Mouse (Mus musculus) midbrain, postnatal 0 days (tissue): ENCODE measurements around the gene Cd200r3. TPM values are rescaled to one million over a fixed set of nuclear protein-coding genes. Genes with fewer than 3 reads are reported as not detected.

Source experiments
- ATAC-seq: fragments of 200-750 bp; cut with Nextera tagmentation; 2 replicates; pipeline ENCODE4 v1.8.0; 2017; ENCODE audit warnings: moderate number of reproducible peaks, mild to moderate bottlenecking, moderate TSS enrichment, moderate library complexity; ENCODE audit not compliant: low FRiP score
- DNase-seq: peaks from one replicate; pipeline ENCODE4 v3.0.0-alpha.2; 2015; ENCODE audit warnings: low spot score
- H3K27ac ChIP-seq: fragments of 300-500 bp; sonication (generic); 2 replicates; pipeline ENCODE4 v1.5.1; 2014; ENCODE audit warnings: low read depth, mild to moderate bottlenecking, low read length, mixed read lengths
- H3K27me3 ChIP-seq: fragments of 300-500 bp; sonication (generic); 2 replicates; pipeline ENCODE4 v1.6.1; 2014; ENCODE audit warnings: low read length, control low read depth, mixed read lengths; ENCODE audit not compliant: insufficient read depth
- H3K36me3 ChIP-seq: fragments of 300-500 bp; sonication (generic); 2 replicates; pipeline ENCODE4 v1.6.1; 2014; ENCODE audit warnings: low read length, control low read depth, mixed read lengths; ENCODE audit not compliant: insufficient read depth
- H3K4me1 ChIP-seq: fragments of 300-500 bp; sonication (generic); 2 replicates; pipeline ENCODE4 v1.6.1; 2014; ENCODE audit warnings: mild to moderate bottlenecking, control low read depth, antibody characterized with exemption, low read length, mixed read lengths; ENCODE audit not compliant: insufficient read depth
- H3K4me2 ChIP-seq: fragments of 300-500 bp; sonication (generic); 2 replicates; pipeline ENCODE4 v1.6.1; 2014; ENCODE audit warnings: low read depth, mild to moderate bottlenecking, low read length, mixed read lengths; ENCODE audit not compliant: poor library complexity, severe bottlenecking
- H3K4me3 ChIP-seq: fragments of 300-500 bp; sonication (generic); 2 replicates; pipeline ENCODE4 v1.5.1; 2014; ENCODE audit warnings: low read depth, mild to moderate bottlenecking, low read length, moderate library complexity
- H3K9ac ChIP-seq: fragments of 300-500 bp; sonication (generic); replicated peaks from 2 replicates; pipeline ENCODE4 v1.6.1; 2014; ENCODE audit warnings: mild to moderate bottlenecking, low read length, moderate library complexity, mixed read lengths; ENCODE audit not compliant: poor library complexity, severe bottlenecking
- H3K9me3 ChIP-seq: fragments of 300-500 bp; sonication (generic); 2 replicates; pipeline ENCODE4 v1.6.1; 2016; ENCODE audit warnings: low read length, control low read depth
- CTCF ChIP-seq: IDR thresholded peaks from 2 replicates; pipeline ENCODE4 v1.5.1; 2016; ENCODE audit warnings: antibody characterized with exemption, mild to moderate bottlenecking
- WGBS: fragments of 180-500 bp; shearing (Covaris S2); extraction: QIAGEN DNeasy Blood & Tissue Kit; methylation state at CpG from one replicate; pipeline ENCODE4 v1.1.7; 2014; 5-methylcytosine and 5-hydroxymethylcytosine counted together
- polyA plus RNA-seq: library from polyadenylated mRNA; unstranded; fragments of >200 nt; fragmentation: Nextera tagmentation; extraction: Ambion mirVana; gene quantifications from 2 replicates; pipeline ENCODE4 v1.2.1, GENCODE M21; 2015
- total RNA-seq: library from RNA; depleted of rRNA; stranded (reverse); fragments of >200 nt; gene quantifications from 2 replicates; pipeline ENCODE4 v1.2.3, GENCODE M21; 2014; rRNA removed

The Cd200r3 gene
- total and polyA plus RNA-seq, 2 experiments from 2014 or later = not detected

- no peak for TF ChIP-seq CTCF
- no peaks in the 10 kb centered on the region for H3K36me3 ChIP-seq
- no peak overlapping the region for H3K27ac ChIP-seq
- no peaks in the 10 kb centered on the region for H3K9me3 ChIP-seq
- H3K9ac ChIP-seq = no peak overlapping the region
- no peaks in the 10 kb centered on the region for H3K4me1 ChIP-seq
- no peak overlapping the region for H3K4me3 ChIP-seq
- ATAC-seq (no peak), DNase-seq (no peak)
- no peaks in the 10 kb centered on the region for H3K27me3 ChIP-seq
- WGBS = 61% methylated on average over 4 of the region's 4 CpGs
- no peak overlapping the region for H3K4me2 ChIP-seq
Observed at GRCm38 (mm10) chr16:45023904-45024303, 80.4 kb downstream of the Cd200r3 start.

DNA sequence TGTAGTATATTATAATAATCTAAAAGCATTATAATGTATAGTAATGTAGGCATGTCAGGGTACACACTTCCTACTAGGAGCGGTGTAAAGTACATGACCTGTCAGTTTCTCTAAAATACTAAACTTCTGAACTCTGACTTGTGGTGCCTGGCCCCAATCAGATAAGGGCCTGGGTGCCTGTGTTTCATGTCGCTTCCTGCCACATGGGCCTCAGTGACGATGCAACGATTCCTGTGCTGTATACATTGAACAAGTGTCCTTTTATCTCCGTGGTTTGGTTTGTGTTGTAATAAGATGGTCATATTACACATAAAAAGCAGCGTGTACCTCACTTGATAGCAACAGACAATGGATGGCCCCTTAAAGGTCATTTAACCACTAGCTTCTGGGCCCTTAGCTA, 81.8 kb downstream of the Cd200r3 start:
- Histone ChIP-seq H3K4me3 (no peak overlapping the region), H3K27ac (no peak overlapping the region), H3K4me1 (no peaks in the 10 kb centered on the region), H3K4me2 (no peak overlapping the region), H3K9me3 (no peaks in the 10 kb centered on the region), H3K9ac (no peak overlapping the region), H3K27me3 (no peaks in the 10 kb centered on the region), H3K36me3 (no peaks in the 10 kb centered on the region)
- ATAC-seq (no peak), DNase-seq (no peak)
- no peak for TF ChIP-seq CTCF
- 83% methylated on average over 6 of the region's 6 CpGs for WGBS

DNA sequence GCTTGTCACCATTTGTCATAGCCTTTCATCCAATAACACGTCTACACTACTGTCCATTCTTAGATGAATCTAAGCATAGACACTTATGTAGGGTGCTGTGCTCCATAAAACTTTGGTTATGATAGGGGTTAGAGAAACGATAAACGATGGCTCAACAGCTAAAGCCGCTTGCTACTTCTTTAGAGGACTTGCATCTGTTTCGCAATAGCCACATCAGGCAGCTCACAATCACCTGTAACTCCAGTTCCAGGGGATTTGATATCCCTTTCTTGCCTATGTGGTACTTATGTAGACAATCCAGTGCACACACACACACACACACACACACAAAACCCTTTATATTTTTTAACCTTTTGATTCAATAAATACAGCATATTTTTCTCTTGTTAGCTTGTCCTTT, 85.6 kb downstream of the Cd200r3 start:
- Histone ChIP-seq H3K27ac (no peak overlapping the region), H3K9ac (no peak overlapping the region), H3K4me3 (no peak overlapping the region), H3K4me1 (no peaks in the 10 kb centered on the region), H3K4me2 (no peak overlapping the region), H3K9me3 (no peaks in the 10 kb centered on the region), H3K36me3 (no peaks in the 10 kb centered on the region), H3K27me3 (no peaks in the 10 kb centered on the region)
- no peak for ATAC-seq
- no peak for DNase-seq
- TF ChIP-seq CTCF = no peak
- 94% methylated on average over 5 of the region's 5 CpGs for WGBS

DNA sequence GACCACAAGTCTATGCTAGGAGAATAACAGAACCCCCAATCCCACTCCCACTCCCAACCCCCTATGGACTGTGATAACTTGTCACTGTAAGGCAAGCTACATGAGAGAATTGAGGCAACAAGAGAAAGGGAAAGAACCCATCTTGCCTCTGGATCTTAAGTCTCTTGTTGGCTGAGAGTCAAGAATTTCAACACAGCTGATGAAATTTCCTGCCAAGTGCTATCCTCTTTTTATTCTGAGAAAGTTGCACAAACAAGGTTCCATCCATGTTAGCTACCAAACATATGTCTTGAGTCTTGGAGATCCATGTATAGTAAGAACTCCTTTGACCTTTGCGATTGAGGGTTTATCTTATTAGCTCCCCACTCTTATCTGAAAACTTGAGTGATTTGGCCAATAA, 86.0 kb downstream of the Cd200r3 start:
- WGBS = 95% methylated on average over 1 of the region's 1 CpGs
- H3K4me1 ChIP-seq = no peaks in the 10 kb centered on the region
- no peak for DNase-seq

DNA sequence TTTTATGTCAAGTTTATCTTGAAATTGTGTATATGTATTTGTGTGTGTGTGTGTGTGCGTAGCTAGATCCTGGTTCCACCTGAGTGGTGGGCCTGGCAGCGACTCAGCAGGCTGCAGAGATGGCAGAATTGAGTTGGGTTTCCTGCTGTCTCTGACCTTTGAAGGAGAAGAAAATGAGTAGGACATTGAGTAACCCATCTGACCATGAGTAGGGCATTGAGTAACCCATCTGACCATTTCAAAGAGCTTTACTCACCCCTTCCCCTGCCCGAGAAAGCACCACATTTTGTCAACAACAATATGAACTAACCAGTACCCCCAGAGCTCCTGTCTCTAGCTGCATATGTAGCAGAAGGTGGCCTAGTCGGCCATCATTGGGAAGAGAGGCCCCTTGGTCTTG, 86.6 kb downstream of the Cd200r3 start:
- TF ChIP-seq CTCF = no peak
- H3K9me3 ChIP-seq = no peaks in the 10 kb centered on the region
- H3K27ac ChIP-seq = no peak overlapping the region
- H3K36me3 ChIP-seq = no peaks in the 10 kb centered on the region
- H3K9ac ChIP-seq = no peak overlapping the region
- 86% methylated on average over 4 of the region's 4 CpGs for WGBS
- H3K4me2 ChIP-seq = no peak overlapping the region
- no peak for DNase-seq
- no peak overlapping the region for H3K4me3 ChIP-seq
- no peaks in the 10 kb centered on the region for H3K4me1 ChIP-seq
- H3K27me3 ChIP-seq = no peaks in the 10 kb centered on the region
- ATAC-seq = no peak

More for the DNA sequence above, 86.0 kb downstream of the Cd200r3 start:
- Histone ChIP-seq H3K4me3 (no peak overlapping the region), H3K4me2 (no peak overlapping the region), H3K27me3 (no peaks in the 10 kb centered on the region), H3K9me3 (no peaks in the 10 kb centered on the region), H3K36me3 (no peaks in the 10 kb centered on the region), H3K9ac (no peak overlapping the region), H3K27ac (no peak overlapping the region)
- TF ChIP-seq CTCF = no peak
- no peak for ATAC-seq

DNA sequence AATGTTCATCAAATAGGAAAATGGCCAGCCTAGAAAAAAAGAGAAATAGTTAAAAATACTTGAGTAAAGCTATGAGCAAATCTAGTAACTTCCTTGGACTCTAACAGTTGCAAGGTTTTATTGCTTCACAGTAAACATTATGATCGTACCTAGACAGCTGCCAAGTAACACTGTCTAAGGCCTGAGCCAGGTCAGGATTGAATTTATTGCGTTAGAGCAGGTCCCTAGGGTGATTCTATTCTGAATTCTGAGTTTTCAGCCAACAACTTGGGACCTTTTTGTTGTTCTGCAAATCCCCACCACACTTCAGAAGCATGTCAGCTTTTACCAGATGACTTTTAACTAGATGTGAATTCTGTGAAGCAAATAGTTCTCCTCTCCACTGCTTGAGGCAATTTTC, 87.3 kb downstream of the Cd200r3 start:
- DNase-seq (no peak), ATAC-seq (no peak)
- TF ChIP-seq CTCF = no peak
- Histone ChIP-seq H3K27me3 (no peaks in the 10 kb centered on the region), H3K4me3 (no peak overlapping the region), H3K4me2 (no peak overlapping the region), H3K27ac (no peak overlapping the region), H3K4me1 (no peaks in the 10 kb centered on the region), H3K36me3 (no peaks in the 10 kb centered on the region), H3K9me3 (no peaks in the 10 kb centered on the region), H3K9ac (no peak overlapping the region)
- 56% methylated on average over 2 of the region's 2 CpGs for WGBS

Other genes with a start within 250 kb of the Cd200r3 start
- gene Nepro, start 219.4 kb upstream of the Cd200r3 start, total RNA-seq = 3.5 and 5.9 TPM in 2 replicates
- gene Nepro, start 219.4 kb upstream of the Cd200r3 start, polyA plus RNA-seq = 2.4 and 2.9 TPM in 2 replicates
- 42.5 and 46.7 TPM in 2 replicates for gene Gtpbp8, start 197.3 kb upstream of the Cd200r3 start, total RNA-seq
- 36.6 and 38.8 TPM in 2 replicates for gene Gtpbp8, start 197.3 kb upstream of the Cd200r3 start, polyA plus RNA-seq
- gene Cd200r1, start 177.9 kb upstream of the Cd200r3 start, total RNA-seq = 1.6 TPM in 1 of 2 replicates, not detected in the other
- 0.20 and 0.52 TPM in 2 replicates for gene Cd200r1, start 177.9 kb upstream of the Cd200r3 start, polyA plus RNA-seq
- not detected in 2 replicates for gene Cd200r4, start 131.9 kb upstream of the Cd200r3 start, total RNA-seq
- 0.09 TPM in 2 replicates for gene Cd200r4, start 131.9 kb upstream of the Cd200r3 start, polyA plus RNA-seq
- gene Cd200r2, start 76.6 kb upstream of the Cd200r3 start, total RNA-seq = 0.22 TPM in 1 of 2 replicates, not detected in the other
- not detected in 2 replicates for gene Cd200r2, start 76.6 kb upstream of the Cd200r3 start, polyA plus RNA-seq
- 5.5 and 6.3 TPM in 2 replicates for gene Ccdc80, start 149.7 kb downstream of the Cd200r3 start, total RNA-seq
- gene Ccdc80, start 149.7 kb downstream of the Cd200r3 start, polyA plus RNA-seq = 9.2 and 9.5 TPM in 2 replicates
- gene Slc35a5, start 215.0 kb downstream of the Cd200r3 start, total RNA-seq = 31.4 and 35.0 TPM in 2 replicates
- 30.3 and 34.2 TPM in 2 replicates for gene Slc35a5, start 215.0 kb downstream of the Cd200r3 start, polyA plus RNA-seq
- 15.4 and 20.5 TPM in 2 replicates for gene Atg3, start 215.1 kb downstream of the Cd200r3 start, total RNA-seq
- gene Atg3, start 215.1 kb downstream of the Cd200r3 start, polyA plus RNA-seq = 45.2 and 46.3 TPM in 2 replicates